ENCODE assay signal across 17 mouse cellular contexts in genomic region chr19:42567020-42567419, GRCm38 (mm10). TPM values are rescaled to one million over a fixed set of nuclear protein-coding genes. Genes with fewer than 3 reads are reported as not detected.
DNase-seq lines count a peak whose midpoint lies in the region; ATAC-seq and TF ChIP-seq lines count a peak whose summit lies in the region.
"Had no signal": no experiment of that assay in that cellular context is flagged by ENCODE, and none has a peak within 500 bp of the region (broad histone marks: within the 10 kb centered on the region; RNA-seq: fewer than 3 reads in every experiment).

No protein-coding gene starts in this region.

- H3K4me3 ChIP-seq in liver, adult 2 months (ENCODE audit: insufficient read depth, low read depth, low read length), result no peak overlapping the region
- no peak overlapping the region for H3K4me3 ChIP-seq in midbrain, embryonic 11.5 days (ENCODE audit: low read depth, low read length)
- H3K4me3 ChIP-seq in midbrain, embryonic 13.5 days (replicated peaks), result no peak overlapping the region
- no peak overlapping the region for H3K4me3 ChIP-seq in MEL (ENCODE audit: control insufficient read depth in 1 of 2, insufficient read depth in 1 of 2, low read depth in 2 of 2, low read length in 2 of 2)
- H3K4me3 ChIP-seq: embryonic facial prominence, embryonic 13.5 days; forebrain, embryonic 13.5 days; heart, adult 2 months; heart, embryonic 13.5 days; hindbrain, embryonic 15.5 days had no signal

- TF ChIP-seq POLR2A in liver, adult 2 months (IDR thresholded peaks at IDR 0.05; ENCODE audit: extremely low read depth, insufficient read depth, low read length), result no peak
- no peak for TF ChIP-seq POLR2A in MEL (IDR thresholded peaks at IDR 0.05; ENCODE audit: control insufficient read depth in 1 of 2, insufficient read depth in 1 of 2, low read depth in 1 of 2, low read length in 2 of 2, poor library complexity in 1 of 2)

- H3K27ac ChIP-seq in liver, adult 2 months (replicated peaks; ENCODE audit: insufficient read depth, low read depth, low read length), result no peak overlapping the region
- no peak overlapping the region for H3K27ac ChIP-seq in midbrain, embryonic 11.5 days (ENCODE audit: low read depth, low read length)
- no peak overlapping the region for H3K27ac ChIP-seq in midbrain, embryonic 13.5 days
- no peak overlapping the region for H3K27ac ChIP-seq in MEL (ENCODE audit: control insufficient read depth, low read depth, low read length)
- H3K27ac ChIP-seq: embryonic facial prominence, embryonic 13.5 days; forebrain, embryonic 13.5 days; heart, adult 2 months; heart, embryonic 13.5 days; hindbrain, embryonic 15.5 days had no signal

- no peaks in the 10 kb centered on the region for H3K9me3 ChIP-seq in midbrain, embryonic 11.5 days (ENCODE audit: control insufficient read depth, low read length)
- H3K9me3 ChIP-seq in midbrain, embryonic 13.5 days, result no peaks in the 10 kb centered on the region
- H3K9me3 ChIP-seq in MEL (replicated peaks; ENCODE audit: insufficient read depth, low read length), result no peaks in the 10 kb centered on the region
- H3K9me3 ChIP-seq: embryonic facial prominence, embryonic 13.5 days; forebrain, embryonic 13.5 days; heart, embryonic 13.5 days; hindbrain, embryonic 15.5 days had no signal

- no peaks in the 10 kb centered on the region for H3K27me3 ChIP-seq in liver, adult 2 months (ENCODE audit: control insufficient read depth, insufficient read depth, low read length)
- H3K27me3 ChIP-seq in midbrain, embryonic 11.5 days (ENCODE audit: control insufficient read depth, insufficient read depth, low read length), result no peaks in the 10 kb centered on the region
- H3K27me3 ChIP-seq in midbrain, embryonic 13.5 days, result no peaks in the 10 kb centered on the region
- H3K27me3 ChIP-seq in MEL (ENCODE audit: control insufficient read depth in 1 of 2, insufficient read depth in 2 of 2, low read length in 2 of 2), result no peaks in the 10 kb centered on the region
- H3K27me3 ChIP-seq: embryonic facial prominence, embryonic 13.5 days; forebrain, embryonic 13.5 days; heart, embryonic 13.5 days; hindbrain, embryonic 15.5 days had no signal

- no peaks in the 10 kb centered on the region; the same call in 1 of the 2 replicates for H3K36me3 ChIP-seq in liver, adult 2 months (ENCODE audit: control insufficient read depth, insufficient read depth, low read length)
- H3K36me3 ChIP-seq in midbrain, embryonic 11.5 days (ENCODE audit: control insufficient read depth, insufficient read depth, low read length), result peaks cover 3% of the 10 kb centered on the region
- H3K36me3 ChIP-seq in midbrain, embryonic 13.5 days, result peaks cover 9% of the 10 kb centered on the region
- H3K36me3 ChIP-seq in MEL (ENCODE audit: control insufficient read depth in 1 of 2, insufficient read depth in 2 of 2, low read length in 2 of 2), result peaks cover 10 to 12% of the 10 kb centered on the region in 2 experiments
- H3K36me3 ChIP-seq: hindbrain, embryonic 15.5 days had no signal

- no peak overlapping the region for H3K9ac ChIP-seq in liver, adult 2 months (ENCODE audit: low read depth, low read length)
- H3K9ac ChIP-seq in midbrain, embryonic 11.5 days (ENCODE audit: low read length), result no peak overlapping the region
- no peak overlapping the region for H3K9ac ChIP-seq in midbrain, embryonic 13.5 days (replicated peaks)
- no peak overlapping the region for H3K9ac ChIP-seq in MEL (ENCODE audit: control insufficient read depth, low read depth, low read length, poor library complexity, severe bottlenecking)
- H3K9ac ChIP-seq: embryonic facial prominence, embryonic 13.5 days; forebrain, embryonic 13.5 days; forebrain, postnatal 0 days; heart, embryonic 13.5 days; hindbrain, embryonic 15.5 days had no signal

- no peak for TF ChIP-seq CTCF in liver, adult 2 months (IDR thresholded peaks at IDR 0.05; ENCODE audit: low read depth, low read length)
- no peak for TF ChIP-seq CTCF in MEL (IDR thresholded peaks at IDR 0.05 in 2 of 3, conservative IDR thresholded peaks at IDR 0.05 in 1 of 3; ENCODE audit: control insufficient read depth in 1 of 3, insufficient read depth in 1 of 3, low read depth in 2 of 3, low read length in 3 of 3, poor library complexity in 1 of 3, severe bottlenecking in 1 of 3)

- no peak for ATAC-seq in midbrain, embryonic 11.5 days (ENCODE audit: low FRiP score)
- ATAC-seq in midbrain, embryonic 13.5 days, result no peak
- no peak for ATAC-seq in CD4-positive, CD25-positive, alpha-beta regulatory T cell, adult 4 months
- ATAC-seq: forebrain, embryonic 13.5 days; forebrain, postnatal 0 days; inflammation-experienced regulatory T-cells, adult 6 months had no signal

- peaks cover 21% of the 10 kb centered on the region for H3K79me2 ChIP-seq in liver, adult 2 months (ENCODE audit: control insufficient read depth, insufficient read depth, low read length)
- H3K79me2 ChIP-seq in MEL (ENCODE audit: control insufficient read depth, insufficient read depth, low read length, poor library complexity), result peaks cover under 1% of the 10 kb centered on the region; the same call in 1 of the 2 replicates

- peak; percentile 39 for DNase-seq in liver, adult 2 months (ENCODE audit: extremely low read depth, low read depth, low spot score)
- DNase-seq in liver (no peak), MEL (ENCODE audit: low read depth, low spot score) (no peak)
- peak; percentile 28 for DNase-seq in midbrain, embryonic 11.5 days (ENCODE audit: low spot score, missing footprints)
- DNase-seq: adrenal gland, postnatal 10 days; cerebellum, adult 11 months; cerebellum, adult 9-11 months; forebrain, postnatal 0 days; gastrocnemius, postnatal 14 days had no signal

- peaks cover 23% of the 10 kb centered on the region for H3K4me1 ChIP-seq in liver, adult 2 months (ENCODE audit: control insufficient read depth, insufficient read depth, low read length)
- no peaks in the 10 kb centered on the region; the same call in 1 of the 2 replicates for H3K4me1 ChIP-seq in midbrain, embryonic 11.5 days (ENCODE audit: control insufficient read depth, insufficient read depth, low read length)
- H3K4me1 ChIP-seq in midbrain, embryonic 13.5 days (replicated peaks), result peaks cover 15% of the 10 kb centered on the region
- peaks cover 7 to 8% of the 10 kb centered on the region in 2 experiments for H3K4me1 ChIP-seq in MEL (ENCODE audit: control insufficient read depth in 1 of 2, insufficient read depth in 2 of 2, low read length in 2 of 2)

- no peak for TF ChIP-seq RAD21 in MEL (IDR thresholded peaks at IDR 0.05; ENCODE audit: low read depth, low read length)

- peak in 1 of 2 experiments; percentile 14; a peak in 2 of 4 replicates for TF ChIP-seq EP300 in MEL (IDR thresholded peaks at IDR 0.05; ENCODE audit: low read depth in 1 of 2, low read length in 2 of 2)

- H3K4me2 ChIP-seq in midbrain, embryonic 11.5 days, result no peak overlapping the region
- no peak overlapping the region for H3K4me2 ChIP-seq in midbrain, embryonic 13.5 days (replicated peaks)
- H3K4me2 ChIP-seq: embryonic facial prominence, embryonic 13.5 days; forebrain, embryonic 13.5 days; heart, embryonic 13.5 days; hindbrain, embryonic 15.5 days had no signal

TF ChIP-seq in MEL, 35 proteins besides CTCF, POLR2A, EP300 and RAD21:
- TF ChIP-seq GATA1 (IDR thresholded peaks at IDR 0.05; ENCODE audit: low read depth, low read length) (0 out of 2 replicates have a peak, but pooled peaks have one; percentile 7), ELF1 (IDR thresholded peaks at IDR 0.05; ENCODE audit: low read depth, low read length) (no peak)
TF ChIP-seq in MEL: peak in this region for 1.

RNA-seq across cellular contexts. Expression of gene Loxl4, which starts 45.6 kb away (rescaled TPM):
- 0.74 and 1.1 TPM in 2 replicates for total RNA-seq in liver, adult 2 months (2014; rRNA removed)
- 2.3 and 4.3 TPM in 2 replicates for polyA plus RNA-seq in liver, adult 2 months (2012; rRNA removed)
- 0.12 and 0.25 TPM in 2 replicates for polyA plus RNA-seq in midbrain, embryonic 11.5 days (2014; fragmentation: Nextera tagmentation; extraction: Ambion mirVana)
- polyA plus RNA-seq in midbrain, embryonic 13.5 days (2015; fragmentation: Nextera tagmentation; extraction: Ambion mirVana), result 0.11 and 0.17 TPM in 2 replicates
- 0.04 TPM in 1 of 2 replicates, not detected in the other for total RNA-seq in MEL (2012; rRNA removed)
- under 1 TPM in 1 of 2 experiments, not detected in 1; 0.03 TPM for polyA plus RNA-seq in MEL (2012; ENCODE audit: insufficient read depth in 1 of 2, insufficient read length in 2 of 2, low read depth in 1 of 2, low replicate concordance in 2 of 2, missing spikeins in 1 of 2)
- under 1 TPM; 0.39 to 0.47 TPM for polyA plus RNA-seq in CD4-positive, CD25-positive, alpha-beta regulatory T cell, adult 4 months (2017; shearing (Covaris generic))
- polyA plus RNA-seq: hindbrain, embryonic 15.5 days had no signal

RNA-seq across cellular contexts. Expression of gene R3hcc1l, which starts 48.5 kb away (rescaled TPM):
- total RNA-seq in liver, adult 2 months (2014; rRNA removed), result 11.9 and 14.7 TPM in 2 replicates
- 2.4 TPM in 2 replicates for polyA plus RNA-seq in liver, adult 2 months (2012; rRNA removed)
- 26.3 and 28.0 TPM in 2 replicates for polyA plus RNA-seq in midbrain, embryonic 11.5 days (2014; fragmentation: Nextera tagmentation; extraction: Ambion mirVana)
- polyA plus RNA-seq in midbrain, embryonic 13.5 days (2015; fragmentation: Nextera tagmentation; extraction: Ambion mirVana), result 14.7 and 15.7 TPM in 2 replicates
- total RNA-seq in MEL (2012; rRNA removed), result 12.9 and 14.8 TPM in 2 replicates
- 100 to 1,000 TPM in 1 of 2 experiments, 10 to 100 TPM in 1; 21.5 to 119 TPM for polyA plus RNA-seq in MEL (2012; ENCODE audit: insufficient read depth in 1 of 2, insufficient read length in 2 of 2, low read depth in 1 of 2, low replicate concordance in 2 of 2, missing spikeins in 1 of 2)
- 10 to 100 TPM; 50.1 to 53.5 TPM for polyA plus RNA-seq in CD4-positive, CD25-positive, alpha-beta regulatory T cell, adult 4 months (2017; shearing (Covaris generic))

Comparison
In these comparisons a context has a peak if more than half of its experiments do, and no peak if none do; other contexts are left out.
1. DNase-seq: peak in liver, adult 2 months (single experiment) and midbrain, embryonic 11.5 days (single experiment); none in liver (single experiment) and MEL (single experiment).